Mouse (Mus musculus) CD4-positive, CD25-positive, alpha-beta regulatory T cell, adult 4 months (primary cell): ENCODE measurements around the gene Ngrn. TPM values are rescaled to one million over a fixed set of nuclear protein-coding genes. Genes with fewer than 3 reads are reported as not detected.

Experiments
- polyA plus RNA-seq, 2 experiments: library from polyadenylated mRNA; unstranded; fragments of 100-300 nt; shearing (Covaris generic); gene quantifications; one replicate each; pipeline ENCODE4 v1.2.1; 2017

Ngrn gene
- polyA plus RNA-seq, 2 experiments from 2014 or later = 28.9 to 34.0 TPM

Other genes starting within 250 kb of the Ngrn start
- gene Zfp710, start 236.4 kb upstream of the Ngrn start, polyA plus RNA-seq = 1 to 10 TPM; 4.1 to 7.0 TPM
- 10 to 100 TPM; 22.4 to 23.9 TPM for gene Idh2, start 145.8 kb upstream of the Ngrn start, polyA plus RNA-seq
- 10 to 100 TPM; 19.2 to 26.0 TPM for gene Sema4b, start 74.4 kb upstream of the Ngrn start, polyA plus RNA-seq
- 10 to 100 TPM; 86.5 to 98.1 TPM for gene Cib1, start 28.4 kb upstream of the Ngrn start, polyA plus RNA-seq
- 10 to 100 TPM in 1 of 2 experiments, 1 to 10 TPM in 1; 8.4 to 11.4 TPM for gene Gdpgp1, start 28.4 kb upstream of the Ngrn start, polyA plus RNA-seq
- gene Ttll13, start 14.8 kb upstream of the Ngrn start, polyA plus RNA-seq = under 1 TPM in 1 of 2 experiments, not detected in 1; 0.94 TPM
- 10 to 100 TPM; 28.9 to 44.3 TPM for gene Vps33b, start 8.4 kb downstream of the Ngrn start, polyA plus RNA-seq
- gene Prc1, start 33.2 kb downstream of the Ngrn start, polyA plus RNA-seq = 10 to 100 TPM; 16.9 to 30.3 TPM
- gene Rccd1, start 63.2 kb downstream of the Ngrn start, polyA plus RNA-seq = 1 to 10 TPM; 6.0 to 6.1 TPM
- gene Unc45a, start 79.8 kb downstream of the Ngrn start, polyA plus RNA-seq = 10 to 100 TPM; 38.1 to 79.1 TPM
- 1 to 10 TPM; 6.9 to 7.2 TPM for gene Hddc3, start 81.9 kb downstream of the Ngrn start, polyA plus RNA-seq
- gene Man2a2, start 110.2 kb downstream of the Ngrn start, polyA plus RNA-seq = 10 to 100 TPM; 10.4 to 22.3 TPM
- gene Fes, start 126.7 kb downstream of the Ngrn start, polyA plus RNA-seq = 1 to 10 TPM in 1 of 2 experiments, under 1 TPM in 1; 0.11 to 2.5 TPM
- 1 to 10 TPM; 5.5 to 7.3 TPM for gene Furin, start 144.2 kb downstream of the Ngrn start, polyA plus RNA-seq